Comparison of ENCODE assay signal across 9 mouse cellular contexts in the genomic region with DNA sequence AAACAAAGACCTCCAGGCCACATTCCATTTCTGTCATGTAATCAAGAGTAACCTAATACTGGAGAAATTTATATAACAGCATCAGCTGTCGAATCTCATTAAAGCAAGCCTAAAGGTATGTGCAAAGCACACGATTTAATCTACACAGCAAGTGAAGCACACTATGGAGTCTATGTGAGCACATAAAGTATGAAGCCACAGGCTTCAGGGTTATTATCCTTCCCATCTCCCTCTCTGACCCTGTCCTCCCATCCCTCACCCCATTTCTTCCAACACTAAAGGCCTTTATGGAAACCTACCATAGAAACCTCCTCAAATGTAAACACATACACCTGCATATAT. TPM values are rescaled to one million over a fixed set of nuclear protein-coding genes. Genes with fewer than 3 reads are reported as not detected.
DNase-seq lines count a peak whose midpoint lies in the region; ATAC-seq and TF ChIP-seq lines count a peak whose summit lies in the region.
"Had no signal": no experiment of that assay in that cellular context is flagged by ENCODE, and none has a peak within 500 bp of the region (broad histone marks: within the 10 kb centered on the region; RNA-seq: fewer than 3 reads in every experiment).

No protein-coding gene starts in this region.

- no peaks in the 10 kb centered on the region for H3K36me3 ChIP-seq in kidney, embryonic 15.5 days
- H3K36me3 ChIP-seq in embryonic facial prominence, embryonic 15.5 days: peaks cover under 1% of the 10 kb centered on the region; the same call in 1 of the 2 replicates
- peaks cover 1% of the 10 kb centered on the region; the same call in 1 of the 2 replicates for H3K36me3 ChIP-seq in hindbrain, embryonic 12.5 days
- H3K36me3 ChIP-seq in midbrain, postnatal 0 days (ENCODE audit: insufficient read depth, low read length): no peaks in the 10 kb centered on the region

- H3K9ac ChIP-seq in kidney, embryonic 15.5 days: no peak overlapping the region
- H3K9ac ChIP-seq in embryonic facial prominence, embryonic 15.5 days: no peak overlapping the region
- H3K9ac ChIP-seq in hindbrain, embryonic 12.5 days: 0 out of 2 replicates have a peak overlapping the region, but pooled peaks have one; percentile 3
- H3K9ac ChIP-seq in midbrain, postnatal 0 days (replicated peaks; ENCODE audit: low read length, poor library complexity, severe bottlenecking): no peak overlapping the region

- ATAC-seq in kidney, embryonic 15.5 days (replicated peaks; ENCODE audit: low FRiP score): peak; percentile 25; the same call in 1 of the 2 replicates
- peak; percentile 24; the same call in 1 of the 2 replicates for ATAC-seq in embryonic facial prominence, embryonic 15.5 days (ENCODE audit: insufficient number of reproducible peaks, low FRiP score, low TSS enrichment, low read depth)
- ATAC-seq in hindbrain, embryonic 12.5 days (ENCODE audit: low FRiP score): no peak; the same call in 1 of the 2 replicates
- ATAC-seq in midbrain, postnatal 0 days (ENCODE audit: low FRiP score): no peak
- ATAC-seq: inflammation-experienced regulatory T-cells, adult 6 months had no signal

- peak overlapping the region; percentile 78 for H3K27ac ChIP-seq in kidney, embryonic 15.5 days
- peak overlapping the region; percentile 58 for H3K27ac ChIP-seq in embryonic facial prominence, embryonic 15.5 days (replicated peaks)
- peak overlapping the region; percentile 79 for H3K27ac ChIP-seq in hindbrain, embryonic 12.5 days
- peak overlapping the region; percentile 62; the same call in 1 of the 2 replicates for H3K27ac ChIP-seq in midbrain, postnatal 0 days (ENCODE audit: low read depth, low read length)

- TF ChIP-seq CTCF in midbrain, postnatal 0 days (IDR thresholded peaks at IDR 0.05): no peak

- 21% methylated on average over 2 of the region's 2 CpGs for WGBS in kidney, embryonic 15.5 days
- 12% methylated on average over 2 of the region's 2 CpGs for WGBS in embryonic facial prominence, embryonic 15.5 days
- WGBS in hindbrain, embryonic 12.5 days: 20% methylated on average over 2 of the region's 2 CpGs
- WGBS in midbrain, postnatal 0 days: 11% methylated on average over 2 of the region's 2 CpGs

- H3K4me2 ChIP-seq in kidney, embryonic 15.5 days: no peak overlapping the region
- no peak overlapping the region for H3K4me2 ChIP-seq in embryonic facial prominence, embryonic 15.5 days (replicated peaks)
- no peak overlapping the region; the same call in 1 of the 2 replicates for H3K4me2 ChIP-seq in hindbrain, embryonic 12.5 days (replicated peaks)
- no peak overlapping the region for H3K4me2 ChIP-seq in midbrain, postnatal 0 days (ENCODE audit: low read depth, low read length, poor library complexity, severe bottlenecking)

- no peaks in the 10 kb centered on the region for H3K9me3 ChIP-seq in kidney, embryonic 15.5 days (replicated peaks)
- H3K9me3 ChIP-seq in embryonic facial prominence, embryonic 15.5 days (replicated peaks): no peaks in the 10 kb centered on the region
- no peaks in the 10 kb centered on the region for H3K9me3 ChIP-seq in hindbrain, embryonic 12.5 days (replicated peaks)
- no peaks in the 10 kb centered on the region for H3K9me3 ChIP-seq in midbrain, postnatal 0 days (ENCODE audit: low read length)
- H3K9me3 ChIP-seq: G1E had no signal

- H3K4me1 ChIP-seq in kidney, embryonic 15.5 days: peaks cover 22% of the 10 kb centered on the region
- H3K4me1 ChIP-seq in embryonic facial prominence, embryonic 15.5 days: peaks cover 14% of the 10 kb centered on the region; the same call in 1 of the 2 replicates
- H3K4me1 ChIP-seq in hindbrain, embryonic 12.5 days: peaks cover 27% of the 10 kb centered on the region
- H3K4me1 ChIP-seq in midbrain, postnatal 0 days (ENCODE audit: insufficient read depth, low read length): peaks cover 4% of the 10 kb centered on the region; the same call in 1 of the 2 replicates

- H3K4me3 ChIP-seq in kidney, embryonic 15.5 days (replicated peaks): no peak overlapping the region
- H3K4me3 ChIP-seq in embryonic facial prominence, embryonic 15.5 days (replicated peaks): no peak overlapping the region
- H3K4me3 ChIP-seq in hindbrain, embryonic 12.5 days: no peak overlapping the region
- no peak overlapping the region for H3K4me3 ChIP-seq in midbrain, postnatal 0 days (ENCODE audit: low read depth, low read length)

- no peaks in the 10 kb centered on the region for H3K27me3 ChIP-seq in kidney, embryonic 15.5 days
- no peaks in the 10 kb centered on the region for H3K27me3 ChIP-seq in embryonic facial prominence, embryonic 15.5 days
- no peaks in the 10 kb centered on the region for H3K27me3 ChIP-seq in hindbrain, embryonic 12.5 days
- H3K27me3 ChIP-seq in midbrain, postnatal 0 days (ENCODE audit: insufficient read depth, low read length): no peaks in the 10 kb centered on the region

- DNase-seq in kidney, postnatal 10 days: no peak
- no peak for DNase-seq in midbrain, postnatal 0 days (ENCODE audit: low spot score)
- no peak for DNase-seq in urinary bladder, postnatal 14 days (ENCODE audit: low spot score)
- no peak for DNase-seq in spleen, adult 18-20 months

RNA-seq across cellular contexts. Expression of gene Fam126a, which starts 37.0 kb away (rescaled TPM):
- 23.2 and 24.4 TPM in 2 replicates for polyA plus RNA-seq in kidney, embryonic 15.5 days (2015; fragmentation: Nextera tagmentation; extraction: Ambion mirVana)
- 25.4 and 28.6 TPM in 2 replicates for polyA plus RNA-seq in embryonic facial prominence, embryonic 15.5 days (2015; fragmentation: Nextera tagmentation; extraction: Ambion mirVana)
- 49.5 and 50.0 TPM in 2 replicates for polyA plus RNA-seq in hindbrain, embryonic 12.5 days (2016; fragmentation: Nextera tagmentation; extraction: Ambion mirVana)
- total RNA-seq in midbrain, postnatal 0 days (2014; rRNA removed): 23.7 and 30.8 TPM in 2 replicates
- polyA plus RNA-seq in midbrain, postnatal 0 days (2015; fragmentation: Nextera tagmentation; extraction: Ambion mirVana): 17.0 and 19.7 TPM in 2 replicates

Comparison
In these comparisons a context has a peak if more than half of its experiments do, and no peak if none do; other contexts are left out.
1. ATAC-seq: peak in kidney, embryonic 15.5 days (single experiment) and embryonic facial prominence, embryonic 15.5 days (single experiment); none in hindbrain, embryonic 12.5 days (single experiment) and midbrain, postnatal 0 days (single experiment).
2. Peak in every context shown above with its lines, with median percentiles within 50 percentile points of each other: H3K27ac ChIP-seq.